Mouse (Mus musculus): ENCODE results near the gene Pzp.

Pzp gene

GRCm38 (mm10) chr6:128460321-128460720 lies 66.2 kb downstream of the Pzp start:
- TF ChIP-seq GATA4 (IDR thresholded peaks at IDR 0.05; ENCODE audit: insufficient replicate concordance, low read length): no peak

GRCm38 (mm10) chr6:128457186-128457585 lies 69.3 kb downstream of the Pzp start:
- no peak for TF ChIP-seq GATA4 (IDR thresholded peaks at IDR 0.05; ENCODE audit: insufficient replicate concordance, low read length)

- TF ChIP-seq GATA4 (IDR thresholded peaks at IDR 0.05; ENCODE audit: insufficient replicate concordance, low read length): no peak
These were observed 70.5 kb downstream of the Pzp start for GRCm38 (mm10) chr6:128455835-128456605.

- TF ChIP-seq GATA4 (IDR thresholded peaks at IDR 0.05; ENCODE audit: insufficient replicate concordance, low read length): no peak
These were observed 79.5 kb downstream of the Pzp start for GRCm38 (mm10) chr6:128447063-128447462.

- TF ChIP-seq GATA4 (IDR thresholded peaks at IDR 0.05; ENCODE audit: insufficient replicate concordance, low read length): no peak
These were observed 80.6 kb downstream of the Pzp start for GRCm38 (mm10) chr6:128445761-128446535.

- no peak for TF ChIP-seq GATA4 (IDR thresholded peaks at IDR 0.05; ENCODE audit: insufficient replicate concordance, low read length)
These were observed 86.3 kb downstream of the Pzp start for GRCm38 (mm10) chr6:128440238-128440637.

- no peak for TF ChIP-seq GATA4 (IDR thresholded peaks at IDR 0.05; ENCODE audit: insufficient replicate concordance, low read length)
These were observed 87.6 kb downstream of the Pzp start for GRCm38 (mm10) chr6:128438871-128439341.

GRCm38 (mm10) chr6:128438317-128438870 lies 88.1 kb downstream of the Pzp start, which contains the start of gene Fkbp4:
Gene Fkbp4, minus strand, starts transcription at chr6:128438677.
- peak; percentile 39; the same call in 1 of the 2 replicates for TF ChIP-seq GATA4 (IDR thresholded peaks at IDR 0.05; ENCODE audit: insufficient replicate concordance, low read length)

- no peak for TF ChIP-seq GATA4 (IDR thresholded peaks at IDR 0.05; ENCODE audit: insufficient replicate concordance, low read length)
These were observed 88.7 kb downstream of the Pzp start for GRCm38 (mm10) chr6:128437731-128438316.

- no peak for TF ChIP-seq GATA4 (IDR thresholded peaks at IDR 0.05; ENCODE audit: insufficient replicate concordance, low read length)
These were observed 89.2 kb downstream of the Pzp start for GRCm38 (mm10) chr6:128437288-128437687.

- peak; percentile 39; the same call in 1 of the 2 replicates for TF ChIP-seq GATA4 (IDR thresholded peaks at IDR 0.05; ENCODE audit: insufficient replicate concordance, low read length)
These were observed 90.0 kb downstream of the Pzp start for GRCm38 (mm10) chr6:128436356-128437005.

- TF ChIP-seq GATA4 (IDR thresholded peaks at IDR 0.05; ENCODE audit: insufficient replicate concordance, low read length): peak; percentile 72; the same call in 1 of the 2 replicates
These were observed 91.0 kb downstream of the Pzp start for GRCm38 (mm10) chr6:128435474-128435873.
